15 mouse cellular contexts compared by ENCODE assay signal in the genomic region with DNA sequence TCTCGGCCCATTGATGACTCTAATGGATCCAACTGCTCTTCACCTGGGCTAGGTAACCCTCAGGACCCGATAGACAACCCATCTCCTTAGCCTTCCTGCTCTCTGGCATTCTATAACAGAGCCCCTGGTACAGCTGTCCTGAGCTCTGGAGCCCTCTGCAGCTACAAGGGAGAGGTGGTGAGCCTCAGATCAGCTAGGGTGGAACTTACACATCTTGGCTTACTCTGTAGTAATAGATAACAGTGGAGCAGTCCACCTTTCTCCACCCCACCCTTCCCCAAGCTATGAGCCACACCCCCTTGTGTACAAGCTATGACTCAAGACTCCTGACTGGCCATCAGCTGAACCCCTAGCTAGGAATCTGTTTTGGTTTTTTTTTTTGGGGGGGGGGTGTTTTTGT. TPM values are rescaled to one million over a fixed set of nuclear protein-coding genes. Genes with fewer than 3 reads are reported as not detected.
A peak's percentile ranks its signal among the peaks of the same experiment; 100 is the strongest.
DNase-seq lines count a peak whose midpoint lies in the region; ATAC-seq lines count a peak whose summit lies in the region.
"Had no signal": no experiment of that assay in that cellular context is flagged by ENCODE, and none has a peak within 500 bp of the region (broad histone marks: within the 10 kb centered on the region; RNA-seq: fewer than 3 reads in every experiment).

No protein-coding gene starts in this region.

- peaks cover 2% of the 10 kb centered on the region; the same call in 1 of the 2 replicates for H3K27me3 ChIP-seq in kidney, embryonic 15.5 days
- H3K27me3 ChIP-seq in intestine, embryonic 16.5 days (replicated peaks; ENCODE audit: control insufficient read depth, insufficient read depth, low read length): no peaks in the 10 kb centered on the region
- H3K27me3 ChIP-seq: hindbrain, embryonic 12.5 days; neural tube, embryonic 12.5 days had no signal

- intact Hi-C loops in left cerebral cortex, postnatal 25 days (cut with DNase I): no loop called here

- no peak for DNase-seq in kidney, adult 9 months
- DNase-seq in c-Kit-positive CD71-positive TER-119-positive erythroid progenitor cells, embryonic 14.5 days (ENCODE audit: low spot score): peak; percentile 78
- no peak for DNase-seq in left cerebral cortex, postnatal 25 days (ENCODE audit: low spot score in 2 of 2)
- DNase-seq in embryo, embryonic 10.5 days (ENCODE audit: low spot score): no peak
- no peak for DNase-seq in gastrocnemius, postnatal 25 days
- DNase-seq: cerebellum, adult 18-20 months; kidney, adult 8-10 months; lung, adult 18-20 months had no signal

- no peaks in the 10 kb centered on the region for H3K9me3 ChIP-seq in kidney, embryonic 15.5 days (replicated peaks)
- no peaks in the 10 kb centered on the region for H3K9me3 ChIP-seq in intestine, embryonic 16.5 days (ENCODE audit: control insufficient read depth, low read length)
- H3K9me3 ChIP-seq: hindbrain, embryonic 12.5 days; neural tube, embryonic 12.5 days had no signal

- H3K4me2 ChIP-seq in kidney, embryonic 15.5 days: no peak overlapping the region
- no peak overlapping the region for H3K4me2 ChIP-seq in intestine, embryonic 16.5 days (ENCODE audit: low read depth, low read length)
- H3K4me2 ChIP-seq: hindbrain, embryonic 12.5 days; neural tube, embryonic 12.5 days had no signal

- no peak overlapping the region for H3K4me3 ChIP-seq in kidney, embryonic 15.5 days (replicated peaks)
- H3K4me3 ChIP-seq in intestine, embryonic 16.5 days (ENCODE audit: low read length): no peak overlapping the region
- H3K4me3 ChIP-seq: hindbrain, embryonic 12.5 days; neural tube, embryonic 12.5 days had no signal

- no peak overlapping the region for H3K27ac ChIP-seq in kidney, embryonic 15.5 days
- no peak overlapping the region for H3K27ac ChIP-seq in intestine, embryonic 16.5 days (ENCODE audit: low read length)
- H3K27ac ChIP-seq: neural tube, embryonic 12.5 days had no signal

- H3K9ac ChIP-seq in kidney, embryonic 15.5 days: no peak overlapping the region
- no peak overlapping the region for H3K9ac ChIP-seq in intestine, embryonic 16.5 days (ENCODE audit: low read depth, low read length)
- H3K9ac ChIP-seq: hindbrain, embryonic 12.5 days; neural tube, embryonic 12.5 days had no signal

- 84% methylated on average over 2 of the region's 2 CpGs for WGBS in kidney, embryonic 15.5 days
- WGBS in intestine, embryonic 16.5 days: 90% methylated on average over 2 of the region's 2 CpGs

- H3K4me1 ChIP-seq in kidney, embryonic 15.5 days: peaks cover 8% of the 10 kb centered on the region
- H3K4me1 ChIP-seq in intestine, embryonic 16.5 days (ENCODE audit: control insufficient read depth, insufficient read depth, low read length): peaks cover 4% of the 10 kb centered on the region; the same call in 1 of the 2 replicates

- peak; percentile 55; the same call in 1 of the 2 replicates for ATAC-seq in kidney, embryonic 15.5 days (replicated peaks; ENCODE audit: low FRiP score)
- ATAC-seq in intestine, embryonic 16.5 days: 0 out of 2 replicates have a peak, but pooled peaks have one; percentile 31
- peak; percentile 62 for ATAC-seq in megakaryocyte progenitor cell, adult 5-6 weeks (replicated peaks; ENCODE audit: poor library complexity)
- ATAC-seq: forebrain, embryonic 16.5 days; Patski had no signal

- H3K36me3 ChIP-seq in kidney, embryonic 15.5 days: no peaks in the 10 kb centered on the region
- H3K36me3 ChIP-seq in intestine, embryonic 16.5 days (ENCODE audit: control insufficient read depth, insufficient read depth, low read length): no peaks in the 10 kb centered on the region
- H3K36me3 ChIP-seq: hindbrain, embryonic 12.5 days; neural tube, embryonic 12.5 days had no signal

RNA-seq across cellular contexts. Expression of gene Clk3, which starts 5.2 kb away (rescaled TPM):
- 71.0 and 71.8 TPM in 2 replicates for polyA plus RNA-seq in kidney, embryonic 15.5 days (2015; fragmentation: Nextera tagmentation; extraction: Ambion mirVana)
- 55.6 and 63.1 TPM in 2 replicates for polyA plus RNA-seq in intestine, embryonic 16.5 days (2015; fragmentation: Nextera tagmentation; extraction: Ambion mirVana)
- 32.6 and 43.0 TPM in 2 replicates for total RNA-seq in megakaryocyte progenitor cell, adult 5-6 weeks (2015)
- 36.4 and 40.8 TPM in 2 replicates for total RNA-seq in megakaryocyte progenitor cell, adult 5-6 weeks (2017)
- 10 to 100 TPM; 75.3 to 76.6 TPM for total RNA-seq in left cerebral cortex, postnatal 25 days (2021)
- 10 to 100 TPM; 28.7 to 31.3 TPM for total RNA-seq in gastrocnemius, postnatal 25 days (2021)
